Mouse (Mus musculus): ENCODE data around the gene Cyp2c23. TPM values are rescaled to one million over a fixed set of nuclear protein-coding genes. Genes with fewer than 3 reads are reported as not detected.

Gene Cyp2c23
- total RNA-seq, 2 experiments from 2014 or later = 15.8 to 32.2 TPM

- DNase-seq = no peak
Observed at GRCm38 (mm10) chr19:43968436-43969026, 60.5 kb downstream of the Cyp2c23 start.

- DNase-seq = no peak
Observed at GRCm38 (mm10) chr19:43966481-43966880, 62.5 kb downstream of the Cyp2c23 start.

DNA sequence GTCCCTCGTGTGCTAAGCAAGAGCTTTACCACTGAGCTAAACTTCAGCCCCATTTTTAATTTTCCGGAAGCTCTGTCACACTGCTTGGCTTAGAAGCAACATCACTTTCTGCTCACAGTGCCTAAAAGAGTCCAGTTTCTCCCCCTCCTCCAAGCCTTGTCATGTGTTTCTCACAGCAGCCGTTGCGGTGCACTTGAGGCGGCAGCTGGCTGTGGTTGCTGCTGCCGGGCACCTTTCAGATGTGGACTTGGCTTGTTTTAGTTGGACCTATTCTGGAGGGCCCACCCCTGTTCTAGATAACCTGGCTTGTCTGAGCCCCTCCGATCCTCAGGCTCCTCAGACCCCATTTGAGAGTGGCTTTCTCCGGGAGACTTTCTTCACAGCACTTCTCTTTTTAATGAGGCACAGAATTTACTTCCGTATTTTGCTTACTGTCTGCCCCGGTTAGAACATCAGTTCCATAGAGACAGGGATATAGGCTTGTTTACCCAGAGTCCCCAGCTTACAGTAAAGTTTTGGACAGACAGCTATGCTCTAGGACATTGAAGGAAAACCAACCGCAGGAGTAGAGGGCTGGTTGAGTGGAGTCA, 63.4 kb downstream of the Cyp2c23 start:
- no peak for DNase-seq

GRCm38 (mm10) chr19:43962795-43963194, 66.2 kb downstream of the Cyp2c23 start:
- no peak for DNase-seq

DNA sequence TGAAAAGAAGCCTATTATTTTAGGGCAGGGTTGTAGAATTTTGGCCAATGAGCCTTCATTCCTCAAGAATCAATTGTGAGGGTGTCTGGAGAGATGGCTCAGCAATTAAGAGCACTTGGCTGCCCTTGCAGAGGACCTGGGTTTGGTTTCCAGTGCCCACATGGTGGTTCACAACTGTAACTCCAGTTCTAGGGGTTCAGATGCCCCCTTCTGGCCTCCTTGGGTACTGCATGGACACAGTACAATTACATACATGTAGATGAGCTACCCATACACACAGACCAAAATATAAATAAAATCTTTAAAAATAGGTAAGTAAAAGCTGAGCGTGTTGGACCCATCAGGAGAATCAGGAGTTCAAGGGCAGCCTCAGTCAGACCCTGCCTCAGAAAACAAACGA, 67.8 kb downstream of the Cyp2c23 start:
- peak; percentile 25 for DNase-seq

- DNase-seq = no peak
Observed at GRCm38 (mm10) chr19:43960014-43960413, 69.0 kb downstream of the Cyp2c23 start.

GRCm38 (mm10) chr19:43959162-43959561, 69.8 kb downstream of the Cyp2c23 start:
- DNase-seq = peak; percentile 87

- DNase-seq = no peak
Observed at GRCm38 (mm10) chr19:43957881-43958280, 71.1 kb downstream of the Cyp2c23 start.

GRCm38 (mm10) chr19:43957402-43957801, 71.6 kb downstream of the Cyp2c23 start:
- no peak for DNase-seq

GRCm38 (mm10) chr19:43955266-43955665, 73.7 kb downstream of the Cyp2c23 start:
- DNase-seq = no peak

Other genes starting within 250 kb of the Cyp2c23 start
- gene Abcc2, start 247.0 kb downstream of the Cyp2c23 start, total RNA-seq (2021) = 10 to 100 TPM; 10.9 to 25.0 TPM
- gene Dnmbp, start 89.0 kb downstream of the Cyp2c23 start, total RNA-seq (2021) = 10 to 100 TPM; 13.9 to 19.0 TPM
- gene Cpn1, start 42.7 kb downstream of the Cyp2c23 start, total RNA-seq (2021) = 10 to 100 TPM; 18.5 to 45.6 TPM
- 10 to 100 TPM; 19.3 to 20.0 TPM for gene Erlin1, start 40.6 kb upstream of the Cyp2c23 start, total RNA-seq (2021)
- 10 to 100 TPM; 48.6 to 52.9 TPM for gene Chuk, start 78.3 kb upstream of the Cyp2c23 start, total RNA-seq (2021)
- gene Cwf19l1, start 106.7 kb upstream of the Cyp2c23 start, total RNA-seq (2021) = 10 to 100 TPM; 22.9 to 23.8 TPM
- gene Bloc1s2, start 117.2 kb upstream of the Cyp2c23 start, total RNA-seq (2021) = 10 to 100 TPM; 29.1 to 30.1 TPM
- not detected for gene Pkd2l1, start 163.2 kb upstream of the Cyp2c23 start, total RNA-seq (2021)
- gene Scd3, start 174.1 kb upstream of the Cyp2c23 start, total RNA-seq (2021) = under 1 TPM in 1 of 2 experiments, not detected in 1; 0.21 TPM

Data from adrenal gland, postnatal 10 days (tissue).